Mouse (Mus musculus) bone marrow macrophage, adult 2 months (primary cell): ENCODE measurements around the gene Fgl2.

Experiments
- CTCF ChIP-seq: IDR thresholded peaks from 2 replicates; pipeline ENCODE4 v1.5.1; 2012; ENCODE audit warnings: low read depth, mild to moderate bottlenecking, low read length, moderate library complexity
- POLR2A ChIP-seq: IDR thresholded peaks from 2 replicates; pipeline ENCODE4 v1.6.1; 2012; ENCODE audit warnings: mild to moderate bottlenecking, low read depth, low read length, borderline replicate concordance

- TF ChIP-seq CTCF: no peak
- no peak for TF ChIP-seq POLR2A
Observed at GRCm38 (mm10) chr5:21382678-21383077, 10.2 kb downstream of the Fgl2 start.
